Mouse (Mus musculus): ENCODE measurements around the gene Prmt3. TPM values are rescaled to one million over a fixed set of nuclear protein-coding genes. Genes with fewer than 3 reads are reported as not detected.

The Prmt3 gene
- total and polyA plus RNA-seq, 2 experiments from 2014 or later: 35.5 to 38.1 TPM

GRCm38 (mm10) chr7:49882694-49883389, 104.7 kb downstream of the Prmt3 start:
- TF ChIP-seq CTCF (IDR thresholded peaks at IDR 0.05): peak; percentile 52
- peak overlapping the region; percentile 70 for H3K27ac ChIP-seq (ENCODE audit: low read depth, low read length)
- H3K4me1 ChIP-seq (ENCODE audit: insufficient read depth, low read length): peaks cover 7% of the 10 kb centered on the region; the same call in 1 of the 2 replicates
- no peak overlapping the region for H3K4me3 ChIP-seq (ENCODE audit: low read depth, low read length)
- peak; percentile 74 for DNase-seq (ENCODE audit: low spot score)
- ATAC-seq (ENCODE audit: low FRiP score): peak; percentile 64
- H3K9me3 ChIP-seq (ENCODE audit: low read length): no peaks in the 10 kb centered on the region
- 13% methylated on average over 16 of the region's 16 CpGs for WGBS
- no peaks in the 10 kb centered on the region for H3K27me3 ChIP-seq (ENCODE audit: insufficient read depth, low read length)
- H3K36me3 ChIP-seq (ENCODE audit: insufficient read depth, low read length): no peaks in the 10 kb centered on the region
- H3K4me2 ChIP-seq (ENCODE audit: low read depth, low read length, poor library complexity, severe bottlenecking): peak overlapping the region; percentile 1; the same call in 1 of the 2 replicates
- H3K9ac ChIP-seq (replicated peaks; ENCODE audit: low read length, poor library complexity, severe bottlenecking): no peak overlapping the region

- WGBS: 86% methylated on average over 2 of the region's 2 CpGs
Measured at GRCm38 (mm10) chr7:49887776-49888390, 109.7 kb downstream of the Prmt3 start.

GRCm38 (mm10) chr7:49894786-49895185, 116.6 kb downstream of the Prmt3 start:
- TF ChIP-seq CTCF (IDR thresholded peaks at IDR 0.05): no peak
- WGBS: 76% methylated on average over 2 of the region's 2 CpGs
- no peak overlapping the region for H3K27ac ChIP-seq (ENCODE audit: low read depth, low read length)
- no peak overlapping the region for H3K4me3 ChIP-seq (ENCODE audit: low read depth, low read length)
- no peaks in the 10 kb centered on the region for H3K27me3 ChIP-seq (ENCODE audit: insufficient read depth, low read length)
- DNase-seq (ENCODE audit: low spot score): no peak
- no peaks in the 10 kb centered on the region for H3K4me1 ChIP-seq (ENCODE audit: insufficient read depth, low read length)
- H3K9me3 ChIP-seq (ENCODE audit: low read length): no peaks in the 10 kb centered on the region
- no peak overlapping the region for H3K4me2 ChIP-seq (ENCODE audit: low read depth, low read length, poor library complexity, severe bottlenecking)
- ATAC-seq (ENCODE audit: low FRiP score): no peak
- H3K9ac ChIP-seq (replicated peaks; ENCODE audit: low read length, poor library complexity, severe bottlenecking): no peak overlapping the region
- no peaks in the 10 kb centered on the region for H3K36me3 ChIP-seq (ENCODE audit: insufficient read depth, low read length)

More at GRCm38 (mm10) chr7:49887776-49888390, 109.7 kb downstream of the Prmt3 start:
- H3K4me3 ChIP-seq (ENCODE audit: low read depth, low read length): no peak overlapping the region
- no peak overlapping the region for H3K27ac ChIP-seq (ENCODE audit: low read depth, low read length)
- H3K4me1 ChIP-seq (ENCODE audit: insufficient read depth, low read length): peaks cover 4% of the 10 kb centered on the region; the same call in 1 of the 2 replicates
- no peaks in the 10 kb centered on the region for H3K27me3 ChIP-seq (ENCODE audit: insufficient read depth, low read length)
- ATAC-seq (ENCODE audit: low FRiP score) (no peak), DNase-seq (ENCODE audit: low spot score) (no peak)
- no peak overlapping the region for H3K4me2 ChIP-seq (ENCODE audit: low read depth, low read length, poor library complexity, severe bottlenecking)
- no peak for TF ChIP-seq CTCF (IDR thresholded peaks at IDR 0.05)
- H3K9ac ChIP-seq (replicated peaks; ENCODE audit: low read length, poor library complexity, severe bottlenecking): no peak overlapping the region
- H3K36me3 ChIP-seq (ENCODE audit: insufficient read depth, low read length): no peaks in the 10 kb centered on the region
- no peaks in the 10 kb centered on the region for H3K9me3 ChIP-seq (ENCODE audit: low read length)

- no peaks in the 10 kb centered on the region for H3K36me3 ChIP-seq (ENCODE audit: insufficient read depth, low read length)
- no peak for ATAC-seq (ENCODE audit: low FRiP score)
- H3K9ac ChIP-seq (replicated peaks; ENCODE audit: low read length, poor library complexity, severe bottlenecking): no peak overlapping the region
- no peaks in the 10 kb centered on the region for H3K4me1 ChIP-seq (ENCODE audit: insufficient read depth, low read length)
- no peaks in the 10 kb centered on the region for H3K9me3 ChIP-seq (ENCODE audit: low read length)
- H3K27me3 ChIP-seq (ENCODE audit: insufficient read depth, low read length): no peaks in the 10 kb centered on the region
- H3K4me2 ChIP-seq (ENCODE audit: low read depth, low read length, poor library complexity, severe bottlenecking): no peak overlapping the region
- 80% methylated on average over 6 of the region's 6 CpGs for WGBS
- no peak overlapping the region for H3K4me3 ChIP-seq (ENCODE audit: low read depth, low read length)
- DNase-seq (ENCODE audit: low spot score): no peak
- H3K27ac ChIP-seq (ENCODE audit: low read depth, low read length): no peak overlapping the region
- TF ChIP-seq CTCF (IDR thresholded peaks at IDR 0.05): no peak
Measured at GRCm38 (mm10) chr7:49895296-49895695, 117.2 kb downstream of the Prmt3 start.

GRCm38 (mm10) chr7:49902003-49902552, 123.9 kb downstream of the Prmt3 start:
- Histone ChIP-seq H3K9me3 (ENCODE audit: low read length) (no peaks in the 10 kb centered on the region), H3K36me3 (ENCODE audit: insufficient read depth, low read length) (no peaks in the 10 kb centered on the region), H3K4me1 (ENCODE audit: insufficient read depth, low read length) (no peaks in the 10 kb centered on the region), H3K9ac (replicated peaks; ENCODE audit: low read length, poor library complexity, severe bottlenecking) (no peak overlapping the region), H3K27ac (ENCODE audit: low read depth, low read length) (no peak overlapping the region), H3K4me3 (ENCODE audit: low read depth, low read length) (no peak overlapping the region), H3K4me2 (ENCODE audit: low read depth, low read length, poor library complexity, severe bottlenecking) (no peak overlapping the region), H3K27me3 (ENCODE audit: insufficient read depth, low read length) (peaks cover 23% of the 10 kb centered on the region)
- no peak for ATAC-seq (ENCODE audit: low FRiP score)
- no peak for TF ChIP-seq CTCF (IDR thresholded peaks at IDR 0.05)
- WGBS: 39% methylated on average over 9 of the region's 9 CpGs
- DNase-seq (ENCODE audit: low spot score): no peak

Data from midbrain, postnatal 0 days (tissue).